Mouse (Mus musculus): ENCODE measurements around the gene Dcdc2a.

DNA sequence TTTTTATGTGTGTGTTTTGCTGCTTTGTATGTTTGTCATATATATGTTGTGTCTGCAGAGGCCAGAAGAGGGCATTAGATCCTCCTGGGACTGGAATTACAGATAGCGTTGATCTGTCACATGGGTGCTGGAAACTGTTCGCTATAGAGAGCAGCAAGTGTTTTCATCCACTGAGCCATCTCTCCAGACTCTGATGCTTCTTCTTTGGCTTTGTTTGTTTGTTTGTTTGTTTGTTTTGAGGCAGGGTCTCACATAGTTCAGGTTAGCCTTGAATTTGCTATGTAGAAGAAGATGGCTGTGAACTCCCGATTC lies 28.7 kb upstream of the Dcdc2a start:
- TF ChIP-seq CTCF (IDR thresholded peaks at IDR 0.05; ENCODE audit: borderline replicate concordance, control insufficient read depth, extremely low read depth, insufficient read depth, low read length, poor library complexity) (no peak), POLR2A (IDR thresholded peaks at IDR 0.05; ENCODE audit: control insufficient read depth, extremely low read depth, insufficient read depth, low read length, poor library complexity) (no peak)
